Mouse (Mus musculus) effector memory CD4-positive, alpha-beta T cell, adult 7 months (primary cell): ENCODE measurements around the gene Pcolce2. TPM values are rescaled to one million over a fixed set of nuclear protein-coding genes. Genes with fewer than 3 reads are reported as not detected.

ENCODE experiments used
- polyA plus RNA-seq: library from polyadenylated mRNA; unstranded; fragments of 100-300 nt; shearing (Covaris generic); gene quantifications from one replicate; pipeline ENCODE4 v1.2.1, GENCODE M21; 2017

The Pcolce2 gene
- polyA plus RNA-seq = 0.26 TPM

DNA sequence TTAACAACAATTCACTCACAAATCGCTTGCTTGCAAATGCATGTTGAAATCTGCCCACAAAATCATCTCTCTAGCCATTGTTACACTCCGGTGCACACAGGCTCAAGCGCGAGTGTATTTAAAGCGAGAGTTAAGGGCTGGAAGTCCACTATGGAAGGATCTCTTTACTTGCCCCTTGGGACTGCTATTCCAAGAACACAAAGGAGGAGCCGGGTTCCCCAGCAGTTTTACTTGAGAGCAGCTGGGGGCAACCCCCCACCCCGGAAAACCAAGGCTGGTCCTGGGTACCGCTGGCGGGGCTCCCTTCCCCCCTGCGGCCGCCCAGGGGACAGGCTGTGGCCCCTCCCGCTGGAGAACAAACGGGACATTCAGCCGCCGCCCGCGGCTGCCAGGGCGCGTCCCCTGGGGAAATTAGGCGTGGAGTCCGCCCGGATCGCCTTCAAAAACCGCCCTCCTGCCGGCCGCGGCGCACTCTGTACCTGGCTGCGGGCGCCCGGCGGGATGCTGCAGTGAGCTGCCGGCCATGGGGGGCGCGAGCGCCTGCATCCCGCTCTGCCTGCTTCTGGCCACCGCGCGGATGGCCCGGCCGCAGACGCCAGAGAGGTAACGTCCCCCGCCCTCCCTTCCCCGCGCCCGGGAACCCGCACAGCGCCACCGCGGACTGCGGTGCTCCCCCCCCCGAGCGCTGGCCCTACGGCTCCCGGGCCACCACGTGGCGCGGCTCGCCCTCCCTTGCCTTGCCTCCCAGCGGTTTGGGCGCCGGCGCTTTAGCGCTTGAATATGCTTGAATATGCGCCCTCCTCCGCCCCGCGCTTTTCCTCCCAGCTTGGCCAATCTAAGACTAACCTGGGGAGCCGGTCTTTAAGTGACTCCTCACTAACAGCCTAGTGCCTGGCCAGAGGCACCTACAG is at the start of gene Pcolce2:
Gene Pcolce2 (plus strand): TSS at position 331 of the 911 bp plus-strand sequence.

Other genes starting within 250 kb of the Pcolce2 start
- 1.7 TPM for gene Chst2, start 230.9 kb upstream of the Pcolce2 start, polyA plus RNA-seq
- 149 TPM for gene U2surp, start 125.6 kb upstream of the Pcolce2 start, polyA plus RNA-seq
- gene Paqr9, start 77.9 kb upstream of the Pcolce2 start, polyA plus RNA-seq = not detected
- 3.2 TPM for gene Trpc1, start 112.8 kb downstream of the Pcolce2 start, polyA plus RNA-seq
- 1.2 TPM for gene Pls1, start 207.7 kb downstream of the Pcolce2 start, polyA plus RNA-seq
- 24.6 TPM for gene Atr, start 220.0 kb downstream of the Pcolce2 start, polyA plus RNA-seq